Mouse (Mus musculus): ENCODE measurements around the gene Rap1gap2. TPM values are rescaled to one million over a fixed set of nuclear protein-coding genes. Genes with fewer than 3 reads are reported as not detected.

The Rap1gap2 gene
- total and polyA plus RNA-seq, 3 experiments = 5.8 to 10.1 TPM; not detected in 1

- Histone ChIP-seq H3K79me2 (ENCODE audit: control insufficient read depth, insufficient read depth, low read length, poor library complexity) (no peaks in the 10 kb centered on the region), H3K9ac (ENCODE audit: control insufficient read depth, low read depth, low read length, poor library complexity, severe bottlenecking) (no peak overlapping the region), H3K4me3 (ENCODE audit: control insufficient read depth in 1 of 2, insufficient read depth in 1 of 2, low read depth in 2 of 2, low read length in 2 of 2) (no peak overlapping the region), H3K36me3 (ENCODE audit: control insufficient read depth in 1 of 2, insufficient read depth in 2 of 2, low read length in 2 of 2) (no peaks in the 10 kb centered on the region; a peak in 1 of 4 replicates), H3K27me3 (ENCODE audit: control insufficient read depth in 1 of 2, insufficient read depth in 2 of 2, low read length in 2 of 2) (no peaks in the 10 kb centered on the region), H3K9me3 (replicated peaks; ENCODE audit: insufficient read depth, low read length) (no peaks in the 10 kb centered on the region), H3K27ac (ENCODE audit: control insufficient read depth, low read depth, low read length) (no peak overlapping the region), H3K4me1 (ENCODE audit: control insufficient read depth in 1 of 2, insufficient read depth in 2 of 2, low read length in 2 of 2) (no peaks in the 10 kb centered on the region)
- DNase-seq (ENCODE audit: low read depth, low spot score) = no peak
- TF ChIP-seq RCOR1 (IDR thresholded peaks at IDR 0.05; ENCODE audit: low read depth, low read length) = no peak
- no peak for TF ChIP-seq POLR2AphosphoS2 (IDR thresholded peaks at IDR 0.05; ENCODE audit: low read length)
- no peak for TF ChIP-seq BHLHE40 (IDR thresholded peaks at IDR 0.05; ENCODE audit: borderline replicate concordance, low read depth, low read length)
- TF ChIP-seq ZC3H11A (IDR thresholded peaks at IDR 0.05; ENCODE audit: low read depth, low read length) = no peak
- no peak for TF ChIP-seq TCF12 (IDR thresholded peaks at IDR 0.05; ENCODE audit: low read depth, low read length)
- TF ChIP-seq USF2 (IDR thresholded peaks at IDR 0.05; ENCODE audit: borderline replicate concordance in 1 of 2, insufficient read depth in 1 of 2, low read depth in 1 of 2, low read length in 2 of 2) = no peak
- TF ChIP-seq JUND (IDR thresholded peaks at IDR 0.05; ENCODE audit: low read depth, low read length) = no peak
- no peak for TF ChIP-seq ETS1 (IDR thresholded peaks at IDR 0.05; ENCODE audit: low read depth, low read length)
- TF ChIP-seq ZMIZ1 (IDR thresholded peaks at IDR 0.05; ENCODE audit: low read depth, low read length) = no peak
- no peak for TF ChIP-seq MYB (IDR thresholded peaks at IDR 0.05; ENCODE audit: low read depth, low read length)
- TF ChIP-seq CHD2 (IDR thresholded peaks at IDR 0.05; ENCODE audit: low read length) = no peak
- no peak for TF ChIP-seq ELF1 (IDR thresholded peaks at IDR 0.05; ENCODE audit: low read depth, low read length)
- TF ChIP-seq TAL1 (IDR thresholded peaks at IDR 0.05; ENCODE audit: low read length) = no peak
- TF ChIP-seq HCFC1 (IDR thresholded peaks at IDR 0.05; ENCODE audit: low read depth, low read length) = no peak
- no peak for TF ChIP-seq MAZ (IDR thresholded peaks at IDR 0.05; ENCODE audit: low read depth, low read length)
- TF ChIP-seq MAFK (IDR thresholded peaks at IDR 0.05; ENCODE audit: borderline replicate concordance, low read depth, low read length) = no peak
These were observed 162.7 kb downstream of the Rap1gap2 start for GRCm38 (mm10) chr11:74447991-74448403.

- Histone ChIP-seq H3K4me3 (ENCODE audit: control insufficient read depth in 1 of 2, insufficient read depth in 1 of 2, low read depth in 2 of 2, low read length in 2 of 2) (no peak overlapping the region), H3K4me1 (ENCODE audit: control insufficient read depth in 1 of 2, insufficient read depth in 2 of 2, low read length in 2 of 2) (no peaks in the 10 kb centered on the region)
These were observed 165.1 kb downstream of the Rap1gap2 start for GRCm38 (mm10) chr11:74445591-74445990.

More at GRCm38 (mm10) chr11:74445591-74445990, 165.1 kb downstream of the Rap1gap2 start:
- H3K9ac ChIP-seq (ENCODE audit: control insufficient read depth, low read depth, low read length, poor library complexity, severe bottlenecking) = no peak overlapping the region
- no peaks in the 10 kb centered on the region for H3K79me2 ChIP-seq (ENCODE audit: control insufficient read depth, insufficient read depth, low read length, poor library complexity)
- no peak for DNase-seq (ENCODE audit: low read depth, low spot score)
- no peak overlapping the region for H3K27ac ChIP-seq (ENCODE audit: control insufficient read depth, low read depth, low read length)
- no peaks in the 10 kb centered on the region for H3K9me3 ChIP-seq (replicated peaks; ENCODE audit: insufficient read depth, low read length)
- H3K36me3 ChIP-seq (ENCODE audit: control insufficient read depth in 1 of 2, insufficient read depth in 2 of 2, low read length in 2 of 2) = no peaks in the 10 kb centered on the region; a peak in 1 of 4 replicates
- TF ChIP-seq RAD21 (IDR thresholded peaks at IDR 0.05; ENCODE audit: low read depth, low read length) (no peak), ZKSCAN1 (IDR thresholded peaks at IDR 0.05; ENCODE audit: low read depth, low read length) (no peak), RCOR1 (IDR thresholded peaks at IDR 0.05; ENCODE audit: low read depth, low read length) (no peak), ZMIZ1 (IDR thresholded peaks at IDR 0.05; ENCODE audit: low read depth, low read length) (no peak), CTCF (IDR thresholded peaks at IDR 0.05 in 2 of 3, conservative IDR thresholded peaks at IDR 0.05 in 1 of 3; ENCODE audit: control insufficient read depth in 1 of 3, insufficient read depth in 1 of 3, low read depth in 2 of 3, low read length in 3 of 3, poor library complexity in 1 of 3, severe bottlenecking in 1 of 3) (no peak), SMC3 (IDR thresholded peaks at IDR 0.05; ENCODE audit: low read depth, low read length) (no peak), MXI1 (IDR thresholded peaks at IDR 0.05; ENCODE audit: low read depth, low read length) (no peak), BHLHE40 (IDR thresholded peaks at IDR 0.05; ENCODE audit: borderline replicate concordance, low read depth, low read length) (no peak), MYB (IDR thresholded peaks at IDR 0.05; ENCODE audit: low read depth, low read length) (no peak), USF2 (IDR thresholded peaks at IDR 0.05; ENCODE audit: borderline replicate concordance in 1 of 2, insufficient read depth in 1 of 2, low read depth in 1 of 2, low read length in 2 of 2) (no peak), ZNF384 (IDR thresholded peaks at IDR 0.05; ENCODE audit: low read depth, low read length) (no peak), POLR2AphosphoS5 (IDR thresholded peaks at IDR 0.05; ENCODE audit: borderline replicate concordance, low read depth, low read length) (no peak), ZC3H11A (IDR thresholded peaks at IDR 0.05; ENCODE audit: low read depth, low read length) (no peak), MYC (IDR thresholded peaks at IDR 0.05; ENCODE audit: low read depth, low read length) (no peak), E2F4 (IDR thresholded peaks at IDR 0.05; ENCODE audit: borderline replicate concordance, low read depth, low read length) (no peak), SIN3A (IDR thresholded peaks at IDR 0.05; ENCODE audit: low read length) (no peak), CHD2 (IDR thresholded peaks at IDR 0.05; ENCODE audit: low read length) (no peak), UBTF (IDR thresholded peaks at IDR 0.05; ENCODE audit: borderline replicate concordance, insufficient read depth, low read depth, low read length) (no peak)
- no peaks in the 10 kb centered on the region for H3K27me3 ChIP-seq (ENCODE audit: control insufficient read depth in 1 of 2, insufficient read depth in 2 of 2, low read length in 2 of 2)
